Mouse (Mus musculus): ENCODE results near the gene Tpi1.

- TF ChIP-seq HCFC1 (IDR thresholded peaks at IDR 0.05; ENCODE audit: borderline replicate concordance, insufficient read depth, low read length) (no peak), MAFK (IDR thresholded peaks at IDR 0.05; ENCODE audit: insufficient read depth, low read depth, low read length) (no peak)
Observed at GRCm38 (mm10) chr6:124817563-124817962, 3.5 kb upstream of the Tpi1 start.
